Mouse (Mus musculus) myocyte (in vitro differentiated cells): ENCODE data around the gene Ptgr2. TPM values are rescaled to one million over a fixed set of nuclear protein-coding genes. Genes with fewer than 3 reads are reported as not detected.
A peak's percentile ranks its signal among the peaks of the same experiment; 100 is the strongest.

Experiments used
- H3K27me3 ChIP-seq: one replicate; pipeline ENCODE4 v1.6.1; 2011; ENCODE audit not compliant: control insufficient read depth, insufficient read depth, insufficient read length
- H3K36me3 ChIP-seq: one replicate; pipeline ENCODE4 v1.6.1; 2011; ENCODE audit not compliant: control insufficient read depth, insufficient read depth
- H3K4me2 ChIP-seq: one replicate; pipeline ENCODE4 v1.6.1; 2011; ENCODE audit warnings: low read depth, control low read depth
- H3K4me3 ChIP-seq: one replicate; pipeline ENCODE4 v1.5.1; 2011; ENCODE audit warnings: mild to moderate bottlenecking, control low read depth, moderate library complexity
- H3K79me2 ChIP-seq: one replicate; pipeline ENCODE4 v1.6.1; 2011; ENCODE audit not compliant: control insufficient read depth, insufficient read depth
- H3ac ChIP-seq: one replicate; pipeline ENCODE4 v1.6.1; 2011; ENCODE audit not compliant: control insufficient read depth, insufficient read length
- CEBPB ChIP-seq: IDR thresholded peaks from 2 replicates; pipeline ENCODE4 v1.6.1; 2011; ENCODE audit warnings: mild to moderate bottlenecking, moderate library complexity; ENCODE audit not compliant: poor library complexity, insufficient read depth, severe bottlenecking
- E2F4 ChIP-seq: IDR thresholded peaks from one replicate; pipeline ENCODE4 v1.6.1; 2011; ENCODE audit warnings: mild to moderate bottlenecking, control low read depth, moderate library complexity; ENCODE audit not compliant: insufficient read depth
- MAX ChIP-seq: IDR thresholded peaks from one replicate; pipeline ENCODE4 v1.6.1; 2011; ENCODE audit warnings: low read depth, mild to moderate bottlenecking, control low read depth
- MYOD1 ChIP-seq, 3 experiments: IDR thresholded peaks; one replicate each; pipeline ENCODE4 v1.6.1; 2011; ENCODE audit warnings: control low read depth in 2 of 3, low read depth in 2 of 3, mild to moderate bottlenecking in 2 of 3, moderate library complexity in 1 of 3; ENCODE audit not compliant: insufficient read length in 2 of 3, control insufficient read depth in 1 of 3
- MYOG ChIP-seq, 3 experiments: IDR thresholded peaks; one replicate each; pipeline ENCODE4 v1.6.1; 2011; ENCODE audit warnings: control low read depth in 2 of 3, low read depth in 2 of 3, mild to moderate bottlenecking in 2 of 3; ENCODE audit not compliant: insufficient read length in 2 of 3, control insufficient read depth in 1 of 3, insufficient read depth in 1 of 3
- POLR2A ChIP-seq: IDR thresholded peaks from one replicate; pipeline ENCODE4 v1.6.1; 2011; ENCODE audit warnings: low read depth, mild to moderate bottlenecking, control low read depth, moderate library complexity; ENCODE audit not compliant: insufficient read length
- POLR2AphosphoS2 ChIP-seq: IDR thresholded peaks from one replicate; pipeline ENCODE4 v1.6.1; 2011; ENCODE audit warnings: low read depth, control low read depth; ENCODE audit not compliant: insufficient read length
- REST ChIP-seq: IDR thresholded peaks from one replicate; pipeline ENCODE4 v1.6.1; 2011; ENCODE audit warnings: mild to moderate bottlenecking, control low read depth, moderate library complexity; ENCODE audit not compliant: insufficient read depth, insufficient read length
- SRF ChIP-seq: IDR thresholded peaks from one replicate; pipeline ENCODE4 v1.6.1; 2011; ENCODE audit warnings: low read depth; ENCODE audit not compliant: control insufficient read depth, insufficient read length
- TCF12 ChIP-seq: IDR thresholded peaks from one replicate; pipeline ENCODE4 v1.6.1; 2011; ENCODE audit warnings: mild to moderate bottlenecking, control low read depth; ENCODE audit not compliant: poor library complexity, insufficient read depth, severe bottlenecking
- TCF3 ChIP-seq: IDR thresholded peaks from one replicate; pipeline ENCODE4 v1.6.1; 2011; ENCODE audit warnings: low read depth, control low read depth; ENCODE audit not compliant: insufficient read length
- USF1 ChIP-seq: IDR thresholded peaks from one replicate; pipeline ENCODE4 v1.6.1; 2011; ENCODE audit warnings: low read depth, mild to moderate bottlenecking, control low read depth, moderate library complexity
- polyA plus RNA-seq: library from polyadenylated mRNA; unstranded; fragments of >200 nt; fragmentation: generic; extraction: Trizol; gene quantifications from one replicate; pipeline ENCODE4 v1.2.1, GENCODE M21; 2012; ENCODE audit warnings: missing spikeins

The Ptgr2 gene
- polyA plus RNA-seq, 1 experiment = 40.4 TPM

DNA sequence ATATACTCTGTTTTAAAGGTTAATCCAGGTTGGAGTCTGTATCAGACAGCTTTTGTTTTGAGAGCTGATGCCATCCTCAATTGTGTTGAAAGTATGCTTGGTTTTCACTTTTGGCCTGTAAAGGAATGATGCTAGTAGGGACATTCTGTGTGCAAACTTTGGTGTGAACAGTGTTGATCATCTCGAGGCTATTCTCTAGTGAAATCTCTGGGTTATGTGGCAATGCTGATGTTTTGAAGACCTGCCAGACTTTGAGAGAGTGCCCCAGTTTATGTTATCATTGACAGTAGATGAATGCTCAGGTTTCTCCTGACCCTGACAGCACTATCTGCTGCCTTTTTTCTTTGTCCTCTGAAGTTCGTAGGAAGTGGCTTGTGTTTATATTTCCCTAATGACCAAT lies 77.8 kb downstream of the Ptgr2 start:
- H3K36me3 ChIP-seq = no peaks in the 10 kb centered on the region
- H3K79me2 ChIP-seq = peaks cover 38% of the 10 kb centered on the region
- H3K4me3 ChIP-seq = peak overlapping the region; percentile 89
- TF ChIP-seq E2F4 = no peak
- TF ChIP-seq MAX = no peak
- TF ChIP-seq TCF3 = no peak
- no peak for TF ChIP-seq POLR2A
- TF ChIP-seq CEBPB = no peak
- no peak for TF ChIP-seq TCF12
- no peak for TF ChIP-seq MYOD1 (IDR thresholded peaks at IDR 0.05; ENCODE audit: control insufficient read depth in 1 of 3, insufficient read length in 2 of 3, low read depth in 2 of 3)
- TF ChIP-seq USF1 = no peak
- no peak for TF ChIP-seq POLR2AphosphoS2
- no peak for TF ChIP-seq SRF
- TF ChIP-seq MYOG (IDR thresholded peaks at IDR 0.05; ENCODE audit: control insufficient read depth in 1 of 3, insufficient read depth in 1 of 3, insufficient read length in 2 of 3, low read depth in 2 of 3) = no peak
- TF ChIP-seq REST = no peak
- H3ac ChIP-seq = peak overlapping the region; percentile 49
- peak overlapping the region; percentile 77 for H3K4me2 ChIP-seq
- no peaks in the 10 kb centered on the region for H3K27me3 ChIP-seq

- H3K4me3 ChIP-seq = no peak overlapping the region
- H3K27me3 ChIP-seq = no peaks in the 10 kb centered on the region
- H3ac ChIP-seq = no peak overlapping the region
- H3K4me2 ChIP-seq = no peak overlapping the region
- H3K79me2 ChIP-seq = peaks cover 38% of the 10 kb centered on the region
- TF ChIP-seq REST (no peak), MAX (no peak), CEBPB (no peak), USF1 (no peak), MYOG (IDR thresholded peaks at IDR 0.05; ENCODE audit: control insufficient read depth in 1 of 3, insufficient read depth in 1 of 3, insufficient read length in 2 of 3, low read depth in 2 of 3) (no peak), E2F4 (no peak), TCF12 (no peak), MYOD1 (IDR thresholded peaks at IDR 0.05; ENCODE audit: control insufficient read depth in 1 of 3, insufficient read length in 2 of 3, low read depth in 2 of 3) (no peak), SRF (no peak), TCF3 (no peak), POLR2AphosphoS2 (no peak), POLR2A (no peak)
- peaks cover 5% of the 10 kb centered on the region for H3K36me3 ChIP-seq
Observed at GRCm38 (mm10) chr12:84364291-84364690, 79.3 kb downstream of the Ptgr2 start.

- H3K4me3 ChIP-seq = no peak overlapping the region
- H3K36me3 ChIP-seq = peaks cover 5% of the 10 kb centered on the region
- H3K27me3 ChIP-seq = no peaks in the 10 kb centered on the region
- no peak overlapping the region for H3ac ChIP-seq
- TF ChIP-seq MAX = no peak
- TF ChIP-seq TCF3 = no peak
- no peak for TF ChIP-seq REST
- TF ChIP-seq POLR2A = no peak
- peaks cover 38% of the 10 kb centered on the region for H3K79me2 ChIP-seq
- H3K4me2 ChIP-seq = no peak overlapping the region
Observed at GRCm38 (mm10) chr12:84365137-84365536, 80.1 kb downstream of the Ptgr2 start.

Other genes starting within 250 kb of the Ptgr2 start
- not detected for gene Acot4, start 246.9 kb upstream of the Ptgr2 start, polyA plus RNA-seq
- gene Gm49366, start 246.3 kb upstream of the Ptgr2 start, polyA plus RNA-seq = not detected
- gene Acot3, start 233.1 kb upstream of the Ptgr2 start, polyA plus RNA-seq = not detected
- not detected for gene Acot5, start 215.9 kb upstream of the Ptgr2 start, polyA plus RNA-seq
- 1.2 TPM for gene Acot6, start 184.6 kb upstream of the Ptgr2 start, polyA plus RNA-seq
- gene Dnal1, start 170.9 kb upstream of the Ptgr2 start, polyA plus RNA-seq = 11.4 TPM
- gene Pnma1, start 136.7 kb upstream of the Ptgr2 start, polyA plus RNA-seq = 0.46 TPM
- 13.7 TPM for gene Elmsan1, start 66.4 kb upstream of the Ptgr2 start, polyA plus RNA-seq
- 18.7 TPM for gene Zfp410, start 31.6 kb downstream of the Ptgr2 start, polyA plus RNA-seq
- gene Coq6, start 76.4 kb downstream of the Ptgr2 start, polyA plus RNA-seq = 34.3 TPM
- gene Fam161b, start 76.6 kb downstream of the Ptgr2 start, polyA plus RNA-seq = 0.92 TPM
- 6.3 TPM for gene Entpd5, start 123.8 kb downstream of the Ptgr2 start, polyA plus RNA-seq
- gene Bbof1, start 123.8 kb downstream of the Ptgr2 start, polyA plus RNA-seq = 0.38 TPM
- 3.8 TPM for gene Rnf113a2, start 132.0 kb downstream of the Ptgr2 start, polyA plus RNA-seq
- 2.6 TPM for gene Aldh6a1, start 165.8 kb downstream of the Ptgr2 start, polyA plus RNA-seq
- gene Lin52, start 166.2 kb downstream of the Ptgr2 start, polyA plus RNA-seq = 3.6 TPM